Mouse (Mus musculus) thymus, adult 2 months (tissue): ENCODE results near the gene Aff3. TPM values are rescaled to one million over a fixed set of nuclear protein-coding genes. Genes with fewer than 3 reads are reported as not detected.
A peak's percentile ranks its signal among the peaks of the same experiment; 100 is the strongest.

Experiments used
- DNase-seq: peaks from one replicate; pipeline ENCODE4 v3.0.0; 2021
- H3K27ac ChIP-seq: fragments of 200-500 bp; 2 replicates; pipeline ENCODE4 v1.5.1; 2012; ENCODE audit warnings: low read length, control low read depth; ENCODE audit not compliant: control insufficient read depth, insufficient read depth
- H3K27me3 ChIP-seq: fragments of 200-500 bp; 2 replicates; pipeline ENCODE4 v1.6.1; 2012; ENCODE audit warnings: mild to moderate bottlenecking, low read length, moderate library complexity, mixed read lengths; ENCODE audit not compliant: control insufficient read depth, insufficient read depth
- H3K36me3 ChIP-seq: fragments of 200-500 bp; 2 replicates; pipeline ENCODE4 v1.6.1; 2012; ENCODE audit warnings: mild to moderate bottlenecking, low read length, moderate library complexity; ENCODE audit not compliant: control insufficient read depth, insufficient read depth
- H3K4me1 ChIP-seq: fragments of 200-500 bp; replicated peaks from 2 replicates; pipeline ENCODE4 v1.6.1; 2012; ENCODE audit warnings: low read length; ENCODE audit not compliant: control insufficient read depth, insufficient read depth
- H3K4me3 ChIP-seq: fragments of 200-500 bp; 2 replicates; pipeline ENCODE4 v1.5.1; 2012; ENCODE audit warnings: mild to moderate bottlenecking, low read length, control low read depth, moderate library complexity; ENCODE audit not compliant: control insufficient read depth, insufficient read depth
- CTCF ChIP-seq: fragments of 200-500 bp; IDR thresholded peaks from 2 replicates; pipeline ENCODE4 v1.5.1; 2012; ENCODE audit warnings: mild to moderate bottlenecking, control low read depth, low read length, moderate library complexity, borderline replicate concordance; ENCODE audit not compliant: control insufficient read depth, poor library complexity, insufficient read depth; ENCODE audit errors: extremely low read depth
- POLR2A ChIP-seq: fragments of 200-500 bp; IDR thresholded peaks from 2 replicates; pipeline ENCODE4 v1.6.1; 2012; ENCODE audit warnings: mild to moderate bottlenecking, low read length, control low read depth, moderate library complexity; ENCODE audit not compliant: control insufficient read depth, poor library complexity, insufficient read depth; ENCODE audit errors: extremely low read depth
- WGBS: fragments of 180-500 bp; shearing (Covaris S2); methylation state at CpG from one replicate; pipeline ENCODE4 v1.1.7; 2018; 5-methylcytosine and 5-hydroxymethylcytosine counted together
- polyA plus RNA-seq: library from polyadenylated mRNA; depleted of rRNA; stranded (reverse); fragments of >200 nt; gene quantifications from 2 replicates; pipeline ENCODE4 v1.2.3, GENCODE M21; 2012

The Aff3 gene
- polyA plus RNA-seq, 1 experiment = 39.6 TPM

GRCm38 (mm10) chr1:38198393-38199029, 466.2 kb downstream of the Aff3 start:
- no peak overlapping the region for H3K27ac ChIP-seq
- DNase-seq = no peak
- no peaks in the 10 kb centered on the region for H3K27me3 ChIP-seq
- 98% methylated on average over 15 of the region's 15 CpGs for WGBS
- H3K4me1 ChIP-seq = no peaks in the 10 kb centered on the region
- no peak overlapping the region for H3K4me3 ChIP-seq
- H3K36me3 ChIP-seq = peaks cover 32% of the 10 kb centered on the region
- TF ChIP-seq POLR2A = no peak
- TF ChIP-seq CTCF = no peak

GRCm38 (mm10) chr1:38197145-38197682, 467.5 kb downstream of the Aff3 start:
- Histone ChIP-seq H3K36me3 (peaks cover 27% of the 10 kb centered on the region), H3K4me3 (no peak overlapping the region), H3K4me1 (no peaks in the 10 kb centered on the region), H3K27me3 (no peaks in the 10 kb centered on the region), H3K27ac (no peak overlapping the region)
- TF ChIP-seq CTCF = no peak
- TF ChIP-seq POLR2A = no peak
- 97% methylated on average over 8 of the region's 8 CpGs for WGBS
- no peak for DNase-seq

GRCm38 (mm10) chr1:38195721-38196120, 469.0 kb downstream of the Aff3 start:
- Histone ChIP-seq H3K27ac (no peak overlapping the region), H3K4me3 (no peak overlapping the region), H3K36me3 (peaks cover 30% of the 10 kb centered on the region), H3K4me1 (no peaks in the 10 kb centered on the region), H3K27me3 (no peaks in the 10 kb centered on the region)
- 92% methylated on average over 3 of the region's 3 CpGs for WGBS
- TF ChIP-seq POLR2A (no peak), CTCF (no peak)
- DNase-seq = no peak

- no peak for DNase-seq
- TF ChIP-seq CTCF = no peak
- no peak for TF ChIP-seq POLR2A
- Histone ChIP-seq H3K36me3 (peaks cover 28% of the 10 kb centered on the region), H3K27ac (no peak overlapping the region), H3K27me3 (no peaks in the 10 kb centered on the region), H3K4me3 (no peak overlapping the region), H3K4me1 (no peaks in the 10 kb centered on the region)
- WGBS = 97% methylated on average over 5 of the region's 5 CpGs
Observed at GRCm38 (mm10) chr1:38186227-38186545, 478.6 kb downstream of the Aff3 start.

GRCm38 (mm10) chr1:38185517-38186226, 479.1 kb downstream of the Aff3 start:
- no peak overlapping the region for H3K4me3 ChIP-seq
- H3K36me3 ChIP-seq = peaks cover 29% of the 10 kb centered on the region
- TF ChIP-seq CTCF (peak; percentile 75; the same call in 1 of the 2 replicates), POLR2A (no peak)
- H3K4me1 ChIP-seq = no peaks in the 10 kb centered on the region
- no peak overlapping the region for H3K27ac ChIP-seq
- 78% methylated on average over 17 of the region's 17 CpGs for WGBS
- H3K27me3 ChIP-seq = no peaks in the 10 kb centered on the region
- peak; percentile 74 for DNase-seq

- DNase-seq = no peak
- H3K4me1 ChIP-seq = no peaks in the 10 kb centered on the region
- 96% methylated on average over 15 of the region's 15 CpGs for WGBS
Observed at GRCm38 (mm10) chr1:38181020-38181550, 483.7 kb downstream of the Aff3 start.

More at GRCm38 (mm10) chr1:38181020-38181550, 483.7 kb downstream of the Aff3 start:
- Histone ChIP-seq H3K36me3 (peaks cover 35% of the 10 kb centered on the region), H3K4me3 (no peak overlapping the region), H3K27ac (no peak overlapping the region), H3K27me3 (no peaks in the 10 kb centered on the region)
- TF ChIP-seq CTCF (no peak), POLR2A (no peak)
